Mouse (Mus musculus): ENCODE measurements around the gene Faah.

- TF ChIP-seq POLR2A (IDR thresholded peaks at IDR 0.05; ENCODE audit: control insufficient read depth, low read depth, low read length) (no peak), CTCF (IDR thresholded peaks at IDR 0.05; ENCODE audit: control insufficient read depth, insufficient read depth, insufficient replicate concordance, low read depth, low read length) (no peak)
These were observed 1.7 kb downstream of the Faah start for GRCm38 (mm10) chr4:116015996-116016395.

Measured in testis, adult 2 months (tissue).